Mouse (Mus musculus) cortical plate, adult 2 months (tissue): ENCODE measurements around the gene Prr5. TPM values are rescaled to one million over a fixed set of nuclear protein-coding genes. Genes with fewer than 3 reads are reported as not detected.

Experiments used
- H3K27ac ChIP-seq: fragments of 200-500 bp; 2 replicates; pipeline ENCODE4 v1.5.1; 2012; ENCODE audit warnings: low read length, control low read depth, inconsistent platforms; ENCODE audit not compliant: insufficient read depth
- H3K4me1 ChIP-seq: fragments of 200-500 bp; 2 replicates; pipeline ENCODE4 v1.6.1; 2011; ENCODE audit warnings: low read length; ENCODE audit not compliant: control insufficient read depth, insufficient read depth
- H3K4me3 ChIP-seq: fragments of 200-500 bp; 2 replicates; pipeline ENCODE4 v1.5.1; 2011; ENCODE audit warnings: mild to moderate bottlenecking, low read length, control low read depth; ENCODE audit not compliant: insufficient read depth
- CTCF ChIP-seq: fragments of 200-500 bp; IDR thresholded peaks from 2 replicates; pipeline ENCODE4 v1.5.1; 2011; ENCODE audit warnings: mild to moderate bottlenecking, control low read depth, low read length; ENCODE audit not compliant: insufficient read depth; ENCODE audit errors: extremely low read depth
- POLR2A ChIP-seq: fragments of 200-500 bp; IDR thresholded peaks from 2 replicates; pipeline ENCODE4 v1.6.1; 2011; ENCODE audit warnings: mild to moderate bottlenecking, low read length, control low read depth; ENCODE audit not compliant: insufficient read depth; ENCODE audit errors: extremely low read depth
- polyA plus RNA-seq: library from polyadenylated mRNA; depleted of rRNA; stranded (reverse); fragments of >200 nt; gene quantifications from 2 replicates; pipeline ENCODE4 v1.2.3, GENCODE M21; 2012

Prr5 gene
- polyA plus RNA-seq, 1 experiment: 10.1 TPM

GRCm38 (mm10) chr15:84674329-84675067 is 5.1 kb downstream of the Prr5 start:
- Histone ChIP-seq H3K4me3 (no peak overlapping the region), H3K4me1 (no peaks in the 10 kb centered on the region), H3K27ac (no peak overlapping the region)
- TF ChIP-seq POLR2A (no peak), CTCF (no peak)

GRCm38 (mm10) chr15:84675317-84675716 is 5.9 kb downstream of the Prr5 start:
- Histone ChIP-seq H3K27ac (no peak overlapping the region), H3K4me3 (no peak overlapping the region), H3K4me1 (no peaks in the 10 kb centered on the region)
- no peak for TF ChIP-seq CTCF
- no peak for TF ChIP-seq POLR2A

GRCm38 (mm10) chr15:84677943-84678342 is 8.5 kb downstream of the Prr5 start:
- H3K4me3 ChIP-seq: no peak overlapping the region
- no peak overlapping the region for H3K27ac ChIP-seq
- no peaks in the 10 kb centered on the region for H3K4me1 ChIP-seq
- TF ChIP-seq POLR2A (no peak), CTCF (no peak)

GRCm38 (mm10) chr15:84679090-84679489 is 9.7 kb downstream of the Prr5 start:
- peak; percentile 22; the same call in 1 of the 2 replicates for TF ChIP-seq CTCF
- TF ChIP-seq POLR2A: no peak
- Histone ChIP-seq H3K4me3 (no peak overlapping the region), H3K4me1 (no peaks in the 10 kb centered on the region), H3K27ac (no peak overlapping the region)

GRCm38 (mm10) chr15:84679794-84680193 is 10.4 kb downstream of the Prr5 start:
- H3K4me1 ChIP-seq: no peaks in the 10 kb centered on the region
- H3K27ac ChIP-seq: no peak overlapping the region
- no peak for TF ChIP-seq CTCF
- TF ChIP-seq POLR2A: no peak
- H3K4me3 ChIP-seq: no peak overlapping the region

- no peak overlapping the region for H3K27ac ChIP-seq
Measured at GRCm38 (mm10) chr15:84680545-84681454, 11.4 kb downstream of the Prr5 start.

GRCm38 (mm10) chr15:84681455-84682193 is 12.2 kb downstream of the Prr5 start:
- peak overlapping the region; percentile 31; the same call in 1 of the 2 replicates for H3K4me3 ChIP-seq
- no peak overlapping the region for H3K27ac ChIP-seq
- H3K4me1 ChIP-seq: no peaks in the 10 kb centered on the region
- TF ChIP-seq CTCF (no peak), POLR2A (no peak)

More at GRCm38 (mm10) chr15:84680545-84681454, 11.4 kb downstream of the Prr5 start:
- TF ChIP-seq CTCF (no peak), POLR2A (no peak)
- Histone ChIP-seq H3K4me3 (peak overlapping the region; percentile 31), H3K4me1 (no peaks in the 10 kb centered on the region)

GRCm38 (mm10) chr15:84682206-84682605 is 12.8 kb downstream of the Prr5 start:
- no peaks in the 10 kb centered on the region for H3K4me1 ChIP-seq
- H3K4me3 ChIP-seq: no peak overlapping the region
- H3K27ac ChIP-seq: no peak overlapping the region
- no peak for TF ChIP-seq POLR2A
- TF ChIP-seq CTCF: no peak

- TF ChIP-seq POLR2A (no peak), CTCF (no peak)
- H3K27ac ChIP-seq: no peak overlapping the region
- H3K4me1 ChIP-seq: no peaks in the 10 kb centered on the region
- no peak overlapping the region for H3K4me3 ChIP-seq
Measured at GRCm38 (mm10) chr15:84682821-84683220, 13.4 kb downstream of the Prr5 start.

- Histone ChIP-seq H3K4me1 (no peaks in the 10 kb centered on the region), H3K27ac (no peak overlapping the region), H3K4me3 (no peak overlapping the region)
- TF ChIP-seq CTCF (no peak), POLR2A (no peak)
Measured at GRCm38 (mm10) chr15:84684520-84684919, 15.1 kb downstream of the Prr5 start.
